Mouse (Mus musculus) neural tube, embryonic 11.5 days (tissue): Measurements from ENCODE around the gene Rhog. TPM values are rescaled to one million over a fixed set of nuclear protein-coding genes. Genes with fewer than 3 reads are reported as not detected.

Experiments used
- ATAC-seq: fragments of 200-750 bp; cut with Nextera tagmentation; 2 replicates; pipeline ENCODE4 v1.8.0; 2017; ENCODE audit warnings: moderate number of reproducible peaks, mild to moderate bottlenecking, moderate TSS enrichment, moderate library complexity; ENCODE audit not compliant: insufficient read depth, low FRiP score, low TSS enrichment
- DNase-seq: peaks from one replicate; pipeline ENCODE4 v3.0.0-alpha.2; 2015; ENCODE audit warnings: low spot score
- H3K27ac ChIP-seq: fragments of 300-500 bp; sonication (generic); 2 replicates; pipeline ENCODE4 v1.5.1; 2014; ENCODE audit warnings: low read depth, mild to moderate bottlenecking, low read length
- H3K27me3 ChIP-seq: fragments of 300-500 bp; sonication (generic); 2 replicates; pipeline ENCODE4 v1.6.1; 2014; ENCODE audit warnings: mild to moderate bottlenecking, low read length, mixed read lengths; ENCODE audit not compliant: control insufficient read depth, insufficient read depth
- H3K36me3 ChIP-seq: fragments of 300-500 bp; sonication (generic); 2 replicates; pipeline ENCODE4 v1.6.1; 2014; ENCODE audit warnings: mild to moderate bottlenecking, low read length, moderate library complexity, mixed read lengths; ENCODE audit not compliant: control insufficient read depth, insufficient read depth
- H3K4me1 ChIP-seq: fragments of 300-500 bp; sonication (generic); 2 replicates; pipeline ENCODE4 v1.6.1; 2014; ENCODE audit warnings: low read length, mixed read lengths; ENCODE audit not compliant: control insufficient read depth, insufficient read depth
- H3K4me2 ChIP-seq: fragments of 300-500 bp; sonication (generic); 2 replicates; pipeline ENCODE4 v1.6.1; 2014; ENCODE audit warnings: low read depth, mild to moderate bottlenecking, moderate library complexity
- H3K4me3 ChIP-seq: fragments of 300-500 bp; sonication (generic); 2 replicates; pipeline ENCODE4 v1.5.1; 2014; ENCODE audit warnings: low read depth, low read length
- H3K9ac ChIP-seq: fragments of 300-500 bp; sonication (generic); 2 replicates; pipeline ENCODE4 v1.6.1; 2014; ENCODE audit warnings: mild to moderate bottlenecking, low read length
- H3K9me3 ChIP-seq: fragments of 300-500 bp; sonication (generic); 2 replicates; pipeline ENCODE4 v1.6.1; 2016; ENCODE audit warnings: low read length; ENCODE audit not compliant: control insufficient read depth
- WGBS: fragments of 180-500 bp; shearing (Covaris S2); extraction: QIAGEN DNeasy Blood & Tissue Kit; methylation state at CpG from one replicate; pipeline ENCODE4 v1.1.7; 2014; 5-methylcytosine and 5-hydroxymethylcytosine counted together
- polyA plus RNA-seq: library from polyadenylated mRNA; unstranded; fragments of >200 nt; fragmentation: Nextera tagmentation; extraction: Ambion mirVana; gene quantifications from 2 replicates; pipeline ENCODE4 v1.2.1, GENCODE M21; 2014

The Rhog gene
- polyA plus RNA-seq, 1 experiment from 2014 or later: 38.8 TPM

GRCm38 (mm10) chr7:102200576-102200975, 55.3 kb downstream of the Rhog start:
- no peak for DNase-seq
- Histone ChIP-seq H3K9me3 (no peaks in the 10 kb centered on the region), H3K4me2 (no peak overlapping the region), H3K4me1 (no peaks in the 10 kb centered on the region), H3K27ac (no peak overlapping the region), H3K36me3 (no peaks in the 10 kb centered on the region), H3K9ac (no peak overlapping the region), H3K4me3 (no peak overlapping the region), H3K27me3 (no peaks in the 10 kb centered on the region)
- 85% methylated on average over 3 of the region's 3 CpGs for WGBS
- ATAC-seq: no peak

GRCm38 (mm10) chr7:102192356-102192755, 63.5 kb downstream of the Rhog start:
- Histone ChIP-seq H3K36me3 (peaks cover 3% of the 10 kb centered on the region), H3K9ac (no peak overlapping the region), H3K27me3 (no peaks in the 10 kb centered on the region), H3K27ac (no peak overlapping the region), H3K4me3 (no peak overlapping the region), H3K4me2 (no peak overlapping the region), H3K9me3 (no peaks in the 10 kb centered on the region), H3K4me1 (no peaks in the 10 kb centered on the region)
- 93% methylated on average over 1 of the region's 1 CpGs for WGBS
- ATAC-seq: no peak
- DNase-seq: no peak

Other genes with a start within 250 kb of the Rhog start
- gene Il18bp, start 237.4 kb downstream of the Rhog start, polyA plus RNA-seq: 3.4 TPM in 2 replicates
- 28.6 and 28.8 TPM in 2 replicates for gene Rnf121, start 190.6 kb downstream of the Rhog start, polyA plus RNA-seq
- gene Xndc1, start 190.5 kb downstream of the Rhog start, polyA plus RNA-seq: 20.4 and 21.5 TPM in 2 replicates
- gene Xntrpc, start 190.3 kb downstream of the Rhog start, polyA plus RNA-seq: 1.7 and 2.1 TPM in 2 replicates
- gene Trpc2, start 172.9 kb downstream of the Rhog start, polyA plus RNA-seq: not detected in 2 replicates
- gene Art1, start 154.3 kb downstream of the Rhog start, polyA plus RNA-seq: 4.8 and 5.0 TPM in 2 replicates
- 3.8 and 4.7 TPM in 2 replicates for gene Art5, start 146.6 kb downstream of the Rhog start, polyA plus RNA-seq
- not detected in 2 replicates for gene Chrna10, start 139.2 kb downstream of the Rhog start, polyA plus RNA-seq
- 44.5 and 45.9 TPM in 2 replicates for gene Nup98, start 45.9 kb downstream of the Rhog start, polyA plus RNA-seq
- 48.9 and 50.6 TPM in 2 replicates for gene Pgap2, start 45.8 kb downstream of the Rhog start, polyA plus RNA-seq
- gene Stim1, start 11.8 kb upstream of the Rhog start, polyA plus RNA-seq: 11.0 and 11.2 TPM in 2 replicates
- 203 and 211 TPM in 2 replicates for gene Rrm1, start 185.6 kb upstream of the Rhog start, polyA plus RNA-seq
- gene Olfr543, start 225.6 kb upstream of the Rhog start, polyA plus RNA-seq: 0.31 TPM in 1 of 2 replicates, not detected in the other
- 0.07 and 0.16 TPM in 2 replicates for gene Olfr544, start 232.3 kb upstream of the Rhog start, polyA plus RNA-seq
- 0.08 TPM in 1 of 2 replicates, not detected in the other for gene Olfr545, start 243.5 kb upstream of the Rhog start, polyA plus RNA-seq